Mouse (Mus musculus): Measurements from ENCODE around the gene Dnah8.
A peak's percentile ranks its signal among the peaks of the same experiment; 100 is the strongest.

The Dnah8 gene

DNA sequence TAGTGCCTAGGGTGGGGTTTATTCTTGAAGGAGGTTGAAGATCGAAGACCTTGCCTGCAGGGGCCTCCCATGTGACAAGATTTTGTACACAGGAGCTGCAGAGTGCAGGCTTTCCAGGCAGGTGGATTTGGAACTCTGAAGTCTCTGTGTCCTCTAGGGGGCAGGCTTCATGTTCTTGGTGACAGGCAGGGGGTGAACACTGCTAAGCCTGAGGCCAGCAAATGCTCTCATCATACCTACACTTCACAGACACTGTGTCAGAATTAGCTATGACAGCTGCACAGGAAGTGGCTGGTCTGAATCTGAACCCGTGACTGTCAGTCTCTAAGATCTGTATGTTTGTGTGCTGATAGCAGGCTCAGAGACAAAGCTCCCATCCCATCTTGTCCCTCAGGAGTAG lies 268.6 kb downstream of the Dnah8 start:
- DNase-seq, result no peak

DNA sequence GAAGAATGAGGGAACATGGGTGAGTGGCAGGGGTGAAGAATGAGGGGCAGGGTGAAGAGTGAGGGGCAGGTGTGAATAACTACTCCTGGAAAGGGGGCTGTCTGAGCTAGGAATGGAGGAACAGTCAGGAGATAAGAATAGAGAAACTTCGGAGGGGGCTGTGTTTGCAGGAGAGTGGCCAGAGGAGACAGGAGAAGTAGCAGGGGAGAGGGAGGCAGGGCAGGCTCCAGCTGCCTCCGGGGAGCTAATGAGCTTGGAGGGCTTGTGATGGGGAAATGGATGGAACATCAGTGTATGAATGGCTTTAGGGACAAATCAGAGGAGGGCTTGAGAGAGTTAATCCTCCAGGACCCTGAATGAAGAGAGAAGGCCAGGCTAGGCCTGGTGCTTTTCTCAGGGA lies 272.9 kb downstream of the Dnah8 start:
- DNase-seq, result no peak

DNA sequence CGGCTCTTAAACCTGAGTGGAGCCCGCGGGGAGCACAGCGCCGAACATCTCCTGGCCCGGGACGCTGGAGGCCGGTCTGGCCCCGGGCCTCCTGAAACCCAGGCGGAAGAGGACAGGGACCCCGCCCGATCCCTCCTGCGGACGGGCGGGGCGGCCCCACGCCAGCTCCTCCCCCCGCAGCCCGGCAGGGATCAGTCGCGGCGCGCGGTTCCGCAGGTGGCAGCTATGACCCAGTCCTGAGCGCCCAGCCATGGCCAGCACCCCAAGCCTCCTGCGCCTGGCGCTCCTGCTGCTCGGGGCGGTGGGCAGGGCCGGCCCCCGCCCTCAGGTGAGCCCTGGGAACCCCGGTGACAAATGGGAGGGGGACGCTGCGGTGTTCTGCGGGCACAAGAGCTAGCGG lies 277.5 kb downstream of the Dnah8 start, which contains the start of gene Glp1r:
Gene Glp1r (plus strand): TSS at position 191 of the 400 bp plus-strand sequence.
- DNase-seq, result no peak

DNA sequence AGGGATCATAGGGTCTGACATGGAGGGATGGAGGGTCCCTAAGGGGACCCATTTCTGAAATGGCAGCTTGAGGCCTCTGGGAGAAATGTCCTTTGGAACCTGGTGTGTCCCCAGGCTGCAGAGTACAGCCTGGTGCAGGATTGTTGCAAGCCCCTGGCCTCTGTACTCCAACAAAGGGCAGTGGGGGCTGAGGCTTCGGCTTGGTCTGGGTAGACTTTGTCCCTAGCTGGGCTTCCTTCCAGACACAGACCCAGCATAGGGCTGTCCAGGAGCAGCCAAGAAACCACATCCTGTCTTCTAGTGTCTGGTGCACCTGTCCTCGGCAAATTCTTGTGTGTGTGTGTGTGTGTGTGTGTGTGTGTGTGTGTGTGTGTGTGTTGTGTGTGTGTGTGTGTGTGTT lies 279.9 kb downstream of the Dnah8 start:
- DNase-seq, result no peak

DNA sequence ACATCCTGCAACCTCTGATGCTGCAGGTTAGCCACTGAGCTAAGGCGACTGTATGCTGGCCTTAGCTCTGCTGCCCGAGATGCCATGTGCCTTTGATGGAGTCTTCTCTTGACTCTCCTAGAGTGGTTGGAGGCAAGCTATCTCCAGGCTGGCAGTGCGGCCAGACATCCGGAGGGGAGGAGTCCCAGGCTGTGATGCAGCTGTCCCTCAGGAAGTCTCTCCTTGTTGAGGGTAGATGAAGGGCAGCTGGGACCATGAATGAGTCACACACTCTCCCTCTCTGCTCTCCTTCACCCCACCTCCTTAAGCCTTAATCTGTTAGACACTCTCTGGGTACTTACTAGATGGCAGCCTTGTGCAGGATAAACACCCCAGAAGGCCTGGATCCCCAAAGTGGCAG lies 283.4 kb downstream of the Dnah8 start:
- DNase-seq, result no peak

DNA sequence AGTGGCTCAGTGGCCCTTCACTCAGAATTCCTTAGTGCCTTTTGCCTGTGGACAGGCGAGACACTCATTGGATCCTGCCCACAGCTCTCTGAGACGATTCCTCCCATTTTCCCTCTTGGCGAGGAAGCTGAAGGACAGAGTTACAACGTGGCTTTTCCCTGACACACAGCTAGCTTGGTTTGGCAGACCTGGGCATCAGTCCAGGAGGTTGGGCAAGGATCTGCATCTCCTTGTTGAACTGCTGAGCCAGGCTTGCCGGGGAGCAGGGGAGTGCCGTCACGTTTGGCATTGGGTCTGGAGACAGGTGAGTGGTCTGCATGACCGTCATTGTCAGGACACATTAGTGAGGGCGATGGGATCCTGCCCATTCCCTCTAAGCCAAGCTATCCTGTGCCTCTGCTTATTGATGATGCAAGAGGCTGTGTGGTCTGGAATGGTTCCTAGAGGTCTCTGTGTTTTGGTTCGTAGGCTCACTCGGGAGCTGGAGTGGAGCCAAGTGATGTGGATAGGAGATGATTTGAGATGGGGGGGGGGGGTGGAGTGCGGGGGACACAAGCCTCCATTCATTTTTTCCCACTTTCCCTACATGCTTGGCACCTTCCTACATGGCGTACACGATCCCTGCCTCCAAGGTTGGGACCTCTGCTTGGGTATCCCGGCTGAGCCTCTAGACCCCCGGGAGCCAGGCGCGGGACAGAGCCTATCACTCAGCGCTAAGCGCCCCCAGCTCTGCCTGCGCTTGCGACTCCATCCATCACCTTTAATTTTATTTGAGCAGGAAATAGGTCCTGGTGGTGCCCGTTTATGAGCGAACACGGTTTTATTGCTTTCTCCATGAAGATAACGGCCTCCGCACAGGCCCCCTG lies 286.9 kb downstream of the Dnah8 start:
- peak; percentile 37 to 45 for DNase-seq

DNA sequence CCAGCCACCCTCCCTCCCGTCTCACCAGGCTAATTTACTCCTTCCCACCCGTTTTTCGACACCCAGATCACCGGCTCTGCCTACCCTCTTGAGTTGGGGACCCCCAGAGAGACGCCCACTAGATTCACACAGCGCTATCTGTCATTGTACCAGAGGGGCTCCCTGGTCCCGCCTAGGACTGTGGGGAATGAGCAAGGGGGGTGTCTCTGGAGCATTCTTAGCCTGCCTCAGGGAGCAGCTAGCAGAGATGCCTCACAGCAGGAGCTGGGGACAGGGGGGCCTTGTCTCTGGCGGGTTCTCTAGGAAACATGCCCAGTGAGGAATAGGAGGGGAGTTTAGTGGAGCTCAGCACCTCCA lies 287.6 kb downstream of the Dnah8 start:
- no peak for DNase-seq

DNA sequence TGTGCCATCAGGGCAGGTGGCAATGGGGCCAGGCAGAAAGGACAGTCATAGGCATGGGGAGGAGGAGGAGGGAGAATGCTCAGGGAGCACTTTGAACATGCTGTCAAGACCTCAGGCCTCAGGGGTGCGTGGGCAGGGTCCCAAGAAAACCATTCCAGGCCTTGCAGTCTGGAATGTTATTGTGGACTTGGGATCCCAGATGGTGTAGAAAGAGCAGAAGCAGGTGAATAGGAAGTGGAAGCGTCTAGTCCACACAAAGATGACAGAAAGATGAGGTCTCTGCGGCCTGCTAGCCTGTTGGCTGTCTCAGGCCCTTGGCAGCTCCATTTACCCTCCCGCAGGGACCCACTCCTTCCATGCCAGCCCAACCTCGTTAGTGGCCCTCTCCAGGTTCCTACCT lies 288.4 kb downstream of the Dnah8 start:
- DNase-seq, result no peak

DNA sequence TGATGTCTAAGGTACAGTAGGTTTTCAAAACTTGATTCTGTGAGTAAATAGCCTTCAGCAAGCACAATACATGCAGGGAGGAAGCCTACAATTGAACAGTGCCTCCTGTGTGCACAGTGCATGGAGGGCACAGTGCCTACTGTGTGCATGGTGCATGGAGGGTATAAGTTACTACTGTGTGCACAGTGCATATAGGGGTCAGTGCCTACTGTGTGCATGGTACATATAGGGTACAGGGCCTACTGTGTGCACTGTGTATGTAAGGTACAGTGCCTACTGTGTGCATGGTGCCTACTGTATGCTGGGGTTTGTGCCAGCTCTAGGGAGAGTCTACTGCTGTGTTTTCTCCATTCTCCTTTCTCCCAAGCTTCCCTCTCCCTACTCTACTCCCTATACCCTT lies 290.1 kb downstream of the Dnah8 start:
- DNase-seq, result no peak

DNA sequence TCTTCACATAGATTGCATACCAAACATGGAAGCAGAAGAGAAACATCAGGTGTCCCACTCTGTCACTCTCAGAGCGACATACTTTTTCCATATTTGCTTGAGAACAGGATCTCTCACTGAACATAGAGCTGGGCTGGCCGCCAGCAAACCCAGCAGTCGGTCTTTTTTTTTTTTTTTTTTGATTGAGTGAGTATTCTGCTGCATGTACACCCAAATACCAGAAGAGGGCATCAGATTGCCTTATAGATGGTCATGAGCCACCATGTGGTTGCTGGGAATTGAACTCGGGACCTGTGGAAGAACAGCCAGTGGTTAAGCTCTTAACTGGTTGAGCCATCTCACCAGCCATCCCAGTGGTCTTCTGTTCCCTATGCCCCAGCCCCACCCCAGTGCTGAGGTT lies 299.4 kb downstream of the Dnah8 start:
- no peak for DNase-seq

All from cerebellum, postnatal 36 days (tissue).